8 mouse cellular contexts compared by ENCODE assay signal in the genomic region with DNA sequence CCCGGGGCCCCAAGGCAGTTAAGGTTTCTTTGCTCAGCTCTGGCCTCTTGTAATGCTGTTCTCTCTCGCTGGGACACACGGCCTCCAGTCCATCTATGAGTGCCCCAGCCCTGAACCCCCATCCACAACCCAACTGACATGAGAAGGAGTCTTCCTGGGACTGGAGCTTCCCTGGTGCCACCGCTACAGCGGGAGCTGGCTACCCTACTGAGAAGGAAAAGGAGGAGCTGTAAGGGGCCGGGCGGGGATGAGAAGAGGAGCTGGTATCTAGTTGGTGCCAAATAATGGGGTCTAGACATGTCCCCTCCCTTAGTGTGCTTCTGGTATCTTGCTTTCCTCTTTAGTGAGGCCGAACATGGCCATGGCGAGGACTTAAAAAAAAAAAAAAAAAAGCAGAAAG.
DNase-seq lines count a peak whose midpoint lies in the region; ATAC-seq and TF ChIP-seq lines count a peak whose summit lies in the region.

No protein-coding gene starts in this region.

- no peak overlapping the region for H3K9ac ChIP-seq in kidney, embryonic 16.5 days (replicated peaks; ENCODE audit: low read length)
- H3K9ac ChIP-seq in midbrain, embryonic 12.5 days (replicated peaks): peak overlapping the region; percentile 74

- peak overlapping the region; percentile 43 for H3K4me3 ChIP-seq in kidney, embryonic 16.5 days (ENCODE audit: low read length)
- peak overlapping the region; percentile 77 for H3K4me3 ChIP-seq in cerebellum, adult 2 months (replicated peaks; ENCODE audit: insufficient read depth, low read depth, low read length)
- H3K4me3 ChIP-seq in midbrain, embryonic 12.5 days: peak overlapping the region; percentile 61

- no peak for TF ChIP-seq POLR2A in cerebellum, adult 2 months (IDR thresholded peaks at IDR 0.05; ENCODE audit: borderline replicate concordance, insufficient read depth, low read length)

- no peaks in the 10 kb centered on the region for H3K4me1 ChIP-seq in kidney, embryonic 16.5 days (ENCODE audit: insufficient read depth, low read length)
- H3K4me1 ChIP-seq in cerebellum, adult 2 months (ENCODE audit: control insufficient read depth, insufficient read depth, low read length): peaks cover 4% of the 10 kb centered on the region
- H3K4me1 ChIP-seq in midbrain, embryonic 12.5 days: peaks cover 14% of the 10 kb centered on the region

- peaks cover 30% of the 10 kb centered on the region for H3K27me3 ChIP-seq in kidney, embryonic 16.5 days (ENCODE audit: insufficient read depth, low read length)
- no peaks in the 10 kb centered on the region for H3K27me3 ChIP-seq in cerebellum, adult 2 months (ENCODE audit: control insufficient read depth, insufficient read depth, low read length)
- H3K27me3 ChIP-seq in midbrain, embryonic 12.5 days: peaks cover 18% of the 10 kb centered on the region

- no peaks in the 10 kb centered on the region for H3K36me3 ChIP-seq in kidney, embryonic 16.5 days (ENCODE audit: insufficient read depth, low read length)
- H3K36me3 ChIP-seq in midbrain, embryonic 12.5 days: no peaks in the 10 kb centered on the region

- H3K9me3 ChIP-seq in kidney, embryonic 16.5 days (ENCODE audit: low read length): no peaks in the 10 kb centered on the region
- H3K9me3 ChIP-seq in midbrain, embryonic 12.5 days: no peaks in the 10 kb centered on the region

- peak overlapping the region; percentile 61 for H3K4me2 ChIP-seq in kidney, embryonic 16.5 days (replicated peaks; ENCODE audit: low read depth, low read length)
- H3K4me2 ChIP-seq in midbrain, embryonic 12.5 days (replicated peaks): peak overlapping the region; percentile 98

- WGBS in kidney, embryonic 16.5 days: 11% methylated on average over 8 of the region's 9 CpGs
- WGBS in cerebellum, adult 2 months: 18% methylated on average over 9 of the region's 9 CpGs
- WGBS in midbrain, embryonic 12.5 days: 7% methylated on average over 9 of the region's 9 CpGs

- TF ChIP-seq CTCF in cerebellum, adult 2 months (IDR thresholded peaks at IDR 0.05; ENCODE audit: borderline replicate concordance, insufficient read depth, low read depth, low read length): no peak

- ATAC-seq in kidney, embryonic 16.5 days (ENCODE audit: low FRiP score, low TSS enrichment): no peak
- ATAC-seq in frontal cortex, adult (ENCODE audit: low TSS enrichment): peak; percentile 46
- peak; percentile 38 for ATAC-seq in midbrain, embryonic 12.5 days (ENCODE audit: low FRiP score, low read depth)
- no peak for ATAC-seq in megakaryocyte progenitor cell, adult 5-6 weeks (replicated peaks; ENCODE audit: poor library complexity)
- ATAC-seq in megakaryocyte, adult 5-6 weeks (ENCODE audit: poor library complexity, severe bottlenecking): no peak

- no peak for DNase-seq in kidney, postnatal 10 days
- peak; percentile 34 to 48 for DNase-seq in cerebellum, adult 2 months
- no peak for DNase-seq in c-Kit-positive CD71-positive TER-119-positive erythroid progenitor cells, embryonic 14.5 days (ENCODE audit: low spot score)

- no peak overlapping the region for H3K27ac ChIP-seq in kidney, embryonic 16.5 days (ENCODE audit: low read length)
- H3K27ac ChIP-seq in cerebellum, adult 2 months (ENCODE audit: insufficient read depth, low read length): peak overlapping the region; percentile 79
- H3K27ac ChIP-seq in midbrain, embryonic 12.5 days (replicated peaks): no peak overlapping the region

Comparison
In these comparisons a context has a peak if more than half of its experiments do, and no peak if none do; other contexts are left out.
1. ATAC-seq: peak in frontal cortex, adult (single experiment) and midbrain, embryonic 12.5 days (single experiment); none in kidney, embryonic 16.5 days (single experiment), megakaryocyte progenitor cell, adult 5-6 weeks (single experiment) and megakaryocyte, adult 5-6 weeks (single experiment).
2. DNase-seq: peak in cerebellum, adult 2 months (2 of 2); none in kidney, postnatal 10 days (single experiment) and c-Kit-positive CD71-positive TER-119-positive erythroid progenitor cells, embryonic 14.5 days (single experiment).
3. Peak in every context shown above with its lines, with median percentiles within 50 percentile points of each other: H3K4me3 ChIP-seq.